Mouse (Mus musculus) frontal cortex, adult 2 months (tissue): ENCODE results near the gene Slc45a3. TPM values are rescaled to one million over a fixed set of nuclear protein-coding genes. Genes with fewer than 3 reads are reported as not detected.

Source experiments
- DNase-seq, 2 experiments: peaks; one replicate each; pipeline ENCODE4 v3.0.0; 2022; ENCODE audit warnings: low spot score in 1 of 2; ENCODE audit errors: extremely low spot score in 1 of 2
- polyA plus RNA-seq: library from polyadenylated mRNA; depleted of rRNA; stranded (reverse); fragments of >200 nt; gene quantifications from 2 replicates; pipeline ENCODE4 v1.2.3, GENCODE M21; 2012

Slc45a3 gene
- polyA plus RNA-seq, 1 experiment, result 1.4 TPM

GRCm38 (mm10) chr1:131964100-131964499 is 1.3 kb downstream of the Slc45a3 start:
- DNase-seq, result no peak

- no peak for DNase-seq
Measured at GRCm38 (mm10) chr1:131964580-131964979, 1.8 kb downstream of the Slc45a3 start.

DNA sequence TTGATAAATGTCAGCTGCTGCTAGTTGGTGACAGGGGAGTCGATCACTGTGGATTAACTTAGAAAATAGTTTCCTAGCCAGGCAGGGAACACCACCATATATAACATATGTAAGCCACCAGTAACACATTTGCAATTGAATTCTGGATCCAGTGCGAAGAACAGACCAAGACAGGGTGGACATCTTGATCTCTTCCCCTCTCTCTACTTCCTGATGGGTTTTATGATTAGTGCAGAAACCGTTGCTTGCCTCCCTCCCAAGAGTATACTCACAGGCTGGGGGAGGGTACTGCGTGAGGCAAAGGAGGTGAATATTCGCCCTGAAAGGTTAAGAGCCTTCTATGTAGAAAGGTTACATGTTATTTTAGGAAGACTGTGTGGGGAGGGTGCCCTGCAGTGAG is 3.1 kb downstream of the Slc45a3 start:
- no peak for DNase-seq

- no peak for DNase-seq
Measured at GRCm38 (mm10) chr1:131967336-131967735, 4.6 kb downstream of the Slc45a3 start.

- no peak for DNase-seq
Measured at GRCm38 (mm10) chr1:131968556-131968955, 5.8 kb downstream of the Slc45a3 start.

DNA sequence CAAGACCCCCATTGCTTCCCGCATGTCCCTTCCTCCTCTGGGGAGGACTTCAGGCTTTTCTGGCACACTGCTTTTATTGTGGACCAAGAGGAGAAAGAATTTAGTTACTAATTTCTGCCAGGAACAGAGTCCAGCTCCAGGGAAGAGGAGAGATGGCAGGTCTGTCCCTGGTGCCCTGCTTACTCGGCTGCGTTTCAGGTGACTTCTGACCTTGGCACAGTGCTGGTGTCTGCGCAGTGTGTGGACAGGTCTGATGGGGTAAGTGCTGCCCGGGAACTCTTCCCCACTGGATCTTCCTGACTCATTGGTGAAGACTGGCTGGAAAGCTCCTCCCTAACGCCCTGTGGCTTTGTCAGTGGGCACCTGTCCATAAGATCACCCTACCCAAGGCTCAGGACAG is 6.2 kb downstream of the Slc45a3 start:
- DNase-seq, result no peak

DNA sequence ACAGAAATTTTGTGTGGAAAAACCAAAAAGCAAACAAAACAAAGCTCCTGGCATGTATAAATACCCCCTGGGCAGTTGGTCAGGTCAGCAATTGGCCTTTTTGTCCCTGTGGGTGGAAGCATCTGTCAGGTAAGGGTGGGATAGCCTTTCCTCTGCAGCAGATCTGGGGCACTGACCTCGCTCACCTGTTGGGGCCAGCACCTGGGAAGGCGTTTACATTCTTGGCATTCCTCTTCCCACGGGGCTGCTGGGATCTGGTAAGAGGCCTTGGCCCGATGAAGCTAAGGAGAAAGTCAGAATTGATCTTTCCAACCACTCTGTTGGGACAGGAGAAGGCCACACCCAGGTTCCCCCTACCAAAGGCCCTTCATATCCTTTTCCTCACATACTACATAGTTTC is 7.1 kb downstream of the Slc45a3 start:
- no peak for DNase-seq

GRCm38 (mm10) chr1:131970322-131970660 is 7.5 kb downstream of the Slc45a3 start:
- DNase-seq, result no peak

- DNase-seq, result no peak
Measured at GRCm38 (mm10) chr1:131970661-131971520, 8.1 kb downstream of the Slc45a3 start.

DNA sequence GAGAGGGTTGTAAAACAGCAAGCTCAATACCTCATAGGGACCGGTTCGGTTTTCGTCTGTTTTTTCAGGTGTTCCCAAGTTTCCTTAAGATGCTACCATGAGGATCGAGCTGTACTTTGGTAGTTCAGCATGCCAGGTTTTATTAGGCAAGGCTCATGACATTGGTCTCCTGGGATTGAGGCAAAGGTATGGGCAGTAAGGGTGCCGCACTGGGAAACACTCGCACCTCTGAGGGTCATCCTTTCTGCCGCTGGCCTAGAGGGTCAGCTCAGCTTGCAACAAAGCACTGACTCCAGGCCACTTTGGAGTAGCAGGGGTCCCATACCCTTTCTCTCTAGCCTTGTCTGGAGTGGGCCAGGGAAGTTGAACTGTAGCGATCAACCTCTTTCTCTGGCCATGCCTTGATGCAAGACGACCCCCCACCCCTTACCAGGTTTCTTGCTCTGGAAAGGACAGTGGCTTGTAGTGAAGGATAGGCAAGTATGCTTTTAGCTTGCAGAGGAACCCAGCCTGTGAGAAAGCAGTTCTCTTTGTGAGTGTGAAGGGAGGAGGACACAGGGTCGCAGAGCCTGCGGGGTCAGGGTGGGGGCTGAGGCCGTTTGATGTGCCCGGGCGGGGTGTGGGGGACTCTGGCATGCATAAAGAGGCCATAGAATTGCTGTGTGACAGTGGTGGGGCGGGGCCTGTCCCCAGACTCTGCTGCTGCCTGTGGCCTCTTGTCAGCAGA is 9.2 kb downstream of the Slc45a3 start:
- DNase-seq, result no peak

DNA sequence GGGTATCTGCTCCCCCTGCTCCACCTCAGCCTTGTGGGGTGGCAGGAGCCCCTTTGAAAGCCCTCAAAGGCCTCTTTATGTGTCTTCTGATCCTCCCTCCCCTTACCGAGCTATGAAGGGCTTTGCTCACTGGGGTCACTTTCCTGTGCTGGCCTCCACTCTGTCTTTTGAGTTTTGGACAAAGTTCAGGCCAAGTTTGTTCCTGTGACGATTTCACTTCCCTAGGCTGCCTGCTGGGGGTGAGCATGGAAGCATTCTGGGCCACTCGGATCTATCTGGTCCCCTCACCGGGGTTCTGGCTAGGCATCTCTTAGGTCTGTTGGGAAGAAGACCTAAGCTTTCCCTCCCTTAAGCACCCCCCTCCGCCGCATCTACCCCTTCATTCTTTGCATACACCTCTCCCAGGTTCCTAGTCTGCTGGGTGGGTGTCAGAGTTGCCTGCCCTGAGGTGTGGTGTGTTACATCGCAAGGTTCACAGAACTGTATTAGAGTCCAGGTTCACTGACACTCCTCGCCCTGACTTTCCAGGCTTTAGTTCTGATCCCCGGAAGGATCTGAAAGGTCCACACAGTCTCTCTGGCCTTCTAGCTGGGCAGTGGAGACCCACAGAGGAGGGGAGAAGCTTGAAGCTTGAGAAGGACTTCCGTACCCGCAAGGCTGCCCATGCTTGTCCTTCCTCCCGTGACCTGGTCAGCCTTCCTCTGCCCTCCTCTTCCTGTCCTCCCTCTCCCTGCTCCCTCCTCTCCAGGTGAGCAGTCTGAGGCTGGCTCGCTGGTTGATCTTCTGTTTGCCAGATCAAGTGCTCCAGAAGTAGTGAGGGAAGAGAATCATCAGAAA is 9.9 kb downstream of the Slc45a3 start:
- DNase-seq, result no peak

DNA sequence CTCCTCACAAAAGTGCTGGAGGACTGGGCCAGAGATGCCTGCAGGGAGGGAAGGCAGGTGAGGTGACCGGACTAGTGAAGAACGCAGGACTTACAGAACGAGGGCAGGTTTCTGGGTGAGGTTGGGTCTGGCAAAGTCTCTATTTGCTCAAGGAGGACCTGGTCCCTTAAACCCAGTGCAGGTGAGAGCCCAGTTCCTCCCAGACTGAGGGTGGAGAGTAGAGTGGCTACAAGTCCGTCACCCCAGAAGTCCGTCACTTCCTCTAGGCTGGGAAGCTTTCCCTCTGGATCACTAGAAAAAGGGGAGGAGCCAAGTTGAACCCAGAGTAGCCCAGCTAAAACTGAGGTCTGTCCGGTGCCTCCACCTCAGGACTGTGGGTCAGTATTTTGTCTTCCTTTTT is 11.2 kb downstream of the Slc45a3 start:
- DNase-seq, result no peak

DNA sequence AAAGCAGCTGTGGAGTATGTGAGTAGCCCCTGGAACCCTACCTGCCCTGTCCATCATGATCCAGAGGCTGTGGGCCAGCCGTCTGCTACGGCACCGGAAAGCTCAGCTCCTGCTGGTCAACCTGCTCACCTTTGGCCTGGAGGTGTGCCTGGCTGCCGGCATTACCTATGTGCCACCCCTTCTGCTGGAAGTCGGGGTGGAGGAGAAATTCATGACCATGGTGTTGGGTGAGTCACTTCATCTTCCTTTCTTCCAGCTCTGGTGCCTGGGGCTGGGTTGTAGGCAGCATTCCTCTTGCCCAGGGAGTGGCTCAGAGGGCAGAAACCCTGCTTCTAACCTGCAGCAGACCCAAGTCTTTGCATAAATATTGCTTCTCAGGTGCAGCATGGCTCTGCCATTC is 14.1 kb downstream of the Slc45a3 start:
- no peak for DNase-seq

DNA sequence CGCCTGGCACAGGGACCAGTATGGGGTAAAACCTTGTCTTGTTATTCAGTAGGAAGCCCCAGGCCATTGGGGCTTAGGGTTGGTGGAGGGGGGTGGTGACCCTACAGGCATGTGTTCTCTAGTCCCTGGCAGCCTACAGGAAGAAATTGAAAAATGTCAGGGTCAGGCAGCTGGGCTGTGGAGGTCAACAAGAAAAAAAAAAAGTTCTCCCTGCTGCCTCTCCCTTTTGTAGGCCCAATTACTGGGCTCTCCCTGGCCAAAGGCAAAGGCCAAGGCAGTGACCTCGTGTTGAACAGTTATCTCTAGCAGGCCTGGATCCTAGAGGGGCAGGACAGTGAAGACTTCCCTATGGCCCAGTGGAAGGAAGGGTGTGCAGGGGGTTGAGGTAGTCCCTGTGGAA is 17.7 kb downstream of the Slc45a3 start:
- no peak for DNase-seq

GRCm38 (mm10) chr1:131981378-131982013 is 18.7 kb downstream of the Slc45a3 start:
- DNase-seq, result peak in 1 of 2 experiments; percentile 85

DNA sequence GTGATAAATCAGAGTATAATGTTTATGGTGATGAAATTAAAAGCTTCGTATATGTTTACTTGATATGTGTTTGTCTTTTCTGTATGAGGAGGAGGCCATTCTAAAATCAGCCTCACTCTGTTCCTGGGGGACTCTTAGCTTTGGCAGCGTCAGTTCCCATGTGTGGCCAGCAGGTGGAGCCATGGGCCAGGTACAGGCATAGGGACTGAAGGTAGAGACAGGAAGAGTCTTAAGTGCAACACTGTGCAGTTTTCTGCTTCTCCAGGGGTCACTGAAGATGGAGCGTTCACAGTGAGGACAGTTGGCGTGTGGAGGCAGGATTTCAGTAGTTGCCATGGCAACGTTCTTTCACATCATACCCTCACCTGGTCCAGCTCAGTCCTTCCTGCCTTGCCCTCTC is 20.1 kb downstream of the Slc45a3 start:
- peak; percentile 20 to 92 for DNase-seq

DNA sequence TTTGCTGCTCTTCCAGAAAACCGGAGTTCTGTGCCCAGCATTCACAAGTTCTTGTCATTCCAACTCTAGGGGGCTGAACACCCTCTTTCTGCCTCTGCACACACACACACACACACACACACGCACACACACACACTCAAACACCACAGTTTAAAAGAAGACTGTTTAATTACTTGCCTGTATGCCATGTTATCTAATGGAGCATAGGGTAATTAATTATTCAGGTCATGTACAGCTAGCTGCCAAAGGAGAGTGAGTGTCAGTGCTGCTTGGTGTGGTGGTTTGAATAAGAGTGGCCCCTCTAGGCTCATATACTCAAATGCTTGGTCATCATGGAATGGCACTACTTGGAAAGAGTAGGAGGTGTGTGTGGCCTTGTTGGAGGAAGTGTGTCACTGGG is 21.0 kb downstream of the Slc45a3 start:
- DNase-seq, result no peak

GRCm38 (mm10) chr1:131987432-131987831 is 24.7 kb downstream of the Slc45a3 start:
- no peak for DNase-seq

DNA sequence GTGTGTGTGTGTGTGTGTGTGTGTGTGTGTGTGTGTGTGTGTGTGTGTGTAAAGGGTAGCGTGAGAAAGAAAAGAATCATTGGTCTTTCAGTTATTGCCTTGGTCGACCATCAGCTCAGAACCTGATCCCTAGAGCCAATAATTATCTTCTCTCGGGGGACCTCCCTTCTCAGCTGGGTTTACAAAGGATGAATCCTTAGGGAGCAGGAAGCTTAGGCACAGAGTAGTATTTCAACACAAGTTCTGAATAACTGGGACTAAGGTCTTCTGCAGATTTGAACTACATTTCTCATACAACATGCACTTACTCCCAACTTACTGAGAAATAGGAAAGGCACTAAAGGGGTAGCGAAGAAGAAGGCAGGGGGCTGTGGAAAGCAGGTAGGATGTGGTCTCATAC is 26.7 kb downstream of the Slc45a3 start:
- DNase-seq, result no peak

- DNase-seq, result no peak
Measured at GRCm38 (mm10) chr1:131990083-131990760, 27.5 kb downstream of the Slc45a3 start.
